Mouse (Mus musculus): ENCODE results near the gene Pbxip1.

- TF ChIP-seq CTCF (IDR thresholded peaks at IDR 0.05; ENCODE audit: low read depth) (no peak), EP300 (optimal IDR thresholded peaks at IDR 0.05) (no peak)
These were observed 19.3 kb downstream of the Pbxip1 start for GRCm38 (mm10) chr3:89455786-89456285.
